Mouse (Mus musculus) heart, embryonic 14.5 days (tissue): Measurements from ENCODE around the gene Olfml1. TPM values are rescaled to one million over a fixed set of nuclear protein-coding genes. Genes with fewer than 3 reads are reported as not detected.
A peak's percentile ranks its signal among the peaks of the same experiment; 100 is the strongest.

Source experiments
- ATAC-seq: fragments of 200-750 bp; cut with Nextera tagmentation; 2 replicates; pipeline ENCODE4 v1.8.0; 2017; ENCODE audit warnings: low read depth, moderate TSS enrichment; ENCODE audit not compliant: insufficient number of reproducible peaks, insufficient read depth, low FRiP score
- H3K27ac ChIP-seq, 2 experiments: fragments of 200-500 bp in 1 of 2; fragments of 300-500 bp in 1 of 2; sonication (generic) in 1 of 2; replicated peaks in 1 of 2; 2 replicates each; pipeline ENCODE4 v1.5.1; 2012 to 2014; ENCODE audit warnings: low read depth in 2 of 2, low read length in 2 of 2, control low read depth in 1 of 2, mild to moderate bottlenecking in 1 of 2, mixed read lengths in 1 of 2; ENCODE audit not compliant: control insufficient read depth in 1 of 2, insufficient read depth in 1 of 2
- H3K27me3 ChIP-seq: fragments of 300-500 bp; sonication (generic); 2 replicates; pipeline ENCODE4 v1.6.1; 2014; ENCODE audit warnings: mild to moderate bottlenecking, low read length, control low read depth; ENCODE audit not compliant: control insufficient read depth, insufficient read depth
- H3K36me3 ChIP-seq: fragments of 300-500 bp; sonication (generic); 2 replicates; pipeline ENCODE4 v1.6.1; 2014; ENCODE audit warnings: mild to moderate bottlenecking, control low read depth, low read length, mixed read lengths; ENCODE audit not compliant: control insufficient read depth, insufficient read depth
- H3K4me1 ChIP-seq, 2 experiments: fragments of 200-500 bp in 1 of 2; fragments of 300-500 bp in 1 of 2; sonication (generic) in 1 of 2; 2 replicates each; pipeline ENCODE4 v1.6.1; 2012 to 2014; ENCODE audit warnings: low read length in 2 of 2, control low read depth in 1 of 2, mixed read lengths in 1 of 2; ENCODE audit not compliant: control insufficient read depth in 2 of 2, insufficient read depth in 2 of 2
- H3K4me2 ChIP-seq: fragments of 300-500 bp; sonication (generic); 2 replicates; pipeline ENCODE4 v1.6.1; 2014; ENCODE audit warnings: mild to moderate bottlenecking, low read length
- H3K4me3 ChIP-seq, 2 experiments: fragments of 200-500 bp in 1 of 2; fragments of 300-500 bp in 1 of 2; sonication (generic) in 1 of 2; 2 replicates each; pipeline ENCODE4 v1.5.1; 2012 to 2014; ENCODE audit warnings: low read length in 2 of 2, mild to moderate bottlenecking in 2 of 2, control low read depth in 1 of 2, low read depth in 1 of 2, moderate library complexity in 1 of 2; ENCODE audit not compliant: control insufficient read depth in 1 of 2, insufficient read depth in 1 of 2
- H3K9ac ChIP-seq: fragments of 300-500 bp; sonication (generic); 2 replicates; pipeline ENCODE4 v1.6.1; 2014; ENCODE audit warnings: mild to moderate bottlenecking, low read length
- H3K9me3 ChIP-seq: fragments of 300-500 bp; sonication (generic); 2 replicates; pipeline ENCODE4 v1.6.1; 2016; ENCODE audit warnings: low read length, control low read depth; ENCODE audit not compliant: control insufficient read depth
- WGBS: fragments of 180-500 bp; shearing (Covaris S2); extraction: QIAGEN DNeasy Blood & Tissue Kit; methylation state at CpG from one replicate; pipeline ENCODE4 v1.1.7; 2014; 5-methylcytosine and 5-hydroxymethylcytosine counted together
- polyA plus RNA-seq: library from polyadenylated mRNA; unstranded; fragments of >200 nt; fragmentation: Nextera tagmentation; extraction: Ambion mirVana; gene quantifications from 2 replicates; pipeline ENCODE4 v1.2.1, GENCODE M21; 2014

Gene Olfml1
- polyA plus RNA-seq = 6.0 and 8.0 TPM in 2 replicates

GRCm38 (mm10) chr7:107567261-107567671, at the start of gene Olfml1:
Gene Olfml1, plus strand, starts transcription at chr7:107567446.
- no peaks in the 10 kb centered on the region for H3K4me1 ChIP-seq
- H3K4me3 ChIP-seq = peak within 1 kb of the TSS; percentile 27 to 39
- peak within 1 kb of the TSS; percentile 52; the same call in 1 of the 2 replicates for H3K9ac ChIP-seq
- no peaks in the 10 kb centered on the region for H3K9me3 ChIP-seq
- H3K36me3 ChIP-seq = no peaks in the 10 kb centered on the region; the same call in 1 of the 2 replicates
- peak; percentile 71; the same call in 1 of the 2 replicates for ATAC-seq
- H3K27me3 ChIP-seq = no peaks in the 10 kb centered on the region
- peak within 1 kb of the TSS; percentile 74 to 87 for H3K27ac ChIP-seq
- 57% methylated on average over 7 of the region's 7 CpGs for WGBS
- peak within 1 kb of the TSS; percentile 52 for H3K4me2 ChIP-seq

- Histone ChIP-seq H3K4me2 (no peak overlapping the region), H3K36me3 (no peaks in the 10 kb centered on the region), H3K27ac (no peak overlapping the region), H3K4me1 (peaks cover 0 to 3% of the 10 kb centered on the region in 2 experiments; a peak in 2 of 4 replicates), H3K9me3 (no peaks in the 10 kb centered on the region), H3K9ac (no peak overlapping the region), H3K4me3 (no peak overlapping the region), H3K27me3 (no peaks in the 10 kb centered on the region)
- 81% methylated on average over 12 of the region's 12 CpGs for WGBS
- ATAC-seq = no peak
Observed at GRCm38 (mm10) chr7:107519256-107520025, 47.8 kb upstream of the Olfml1 start.

GRCm38 (mm10) chr7:107521411-107521810, 45.8 kb upstream of the Olfml1 start:
- Histone ChIP-seq H3K27me3 (no peaks in the 10 kb centered on the region), H3K4me1 (peaks cover 0 to 3% of the 10 kb centered on the region in 2 experiments; a peak in 2 of 4 replicates), H3K36me3 (no peaks in the 10 kb centered on the region), H3K4me3 (no peak overlapping the region), H3K27ac (no peak overlapping the region), H3K4me2 (no peak overlapping the region), H3K9me3 (no peaks in the 10 kb centered on the region), H3K9ac (no peak overlapping the region)
- ATAC-seq = no peak
- 76% methylated on average over 6 of the region's 6 CpGs for whole genome bisulfite sequencing

GRCm38 (mm10) chr7:107526299-107526698, 40.9 kb upstream of the Olfml1 start:
- H3K4me1 ChIP-seq = no peaks in the 10 kb centered on the region
- no peaks in the 10 kb centered on the region for H3K36me3 ChIP-seq
- WGBS = 8% methylated on average over 1 of the region's 1 CpGs
- no peak overlapping the region for H3K4me2 ChIP-seq
- ATAC-seq = no peak
- H3K4me3 ChIP-seq = no peak overlapping the region
- no peaks in the 10 kb centered on the region for H3K9me3 ChIP-seq
- H3K27me3 ChIP-seq = no peaks in the 10 kb centered on the region
- no peak overlapping the region for H3K9ac ChIP-seq
- no peak overlapping the region for H3K27ac ChIP-seq

GRCm38 (mm10) chr7:107528169-107528772, 39.0 kb upstream of the Olfml1 start:
- no peaks in the 10 kb centered on the region for H3K36me3 ChIP-seq
- H3K4me2 ChIP-seq = no peak overlapping the region
- H3K4me1 ChIP-seq = no peaks in the 10 kb centered on the region
- 71% methylated on average over 3 of the region's 3 CpGs for WGBS
- H3K4me3 ChIP-seq = no peak overlapping the region
- H3K27me3 ChIP-seq = no peaks in the 10 kb centered on the region
- ATAC-seq = no peak
- H3K9ac ChIP-seq = no peak overlapping the region
- H3K9me3 ChIP-seq = no peaks in the 10 kb centered on the region
- no peak overlapping the region for H3K27ac ChIP-seq

- no peaks in the 10 kb centered on the region for H3K36me3 ChIP-seq
- no peaks in the 10 kb centered on the region for H3K27me3 ChIP-seq
- no peak for ATAC-seq
- no peak overlapping the region for H3K27ac ChIP-seq
- no peak overlapping the region for H3K4me2 ChIP-seq
- H3K9me3 ChIP-seq = peaks cover 4% of the 10 kb centered on the region; the same call in 1 of the 2 replicates
- no peak overlapping the region for H3K4me3 ChIP-seq
- no peaks in the 10 kb centered on the region for H3K4me1 ChIP-seq
- no peak overlapping the region for H3K9ac ChIP-seq
- WGBS = 69% methylated on average over 5 of the region's 5 CpGs
Observed at GRCm38 (mm10) chr7:107529364-107529763, 37.9 kb upstream of the Olfml1 start.

- Histone ChIP-seq H3K27ac (no peak overlapping the region), H3K4me2 (no peak overlapping the region), H3K9ac (no peak overlapping the region), H3K9me3 (peaks cover 4% of the 10 kb centered on the region; the same call in 1 of the 2 replicates), H3K4me3 (no peak overlapping the region), H3K4me1 (no peaks in the 10 kb centered on the region), H3K27me3 (no peaks in the 10 kb centered on the region), H3K36me3 (no peaks in the 10 kb centered on the region)
- no peak for ATAC-seq
- 74% methylated on average over 4 of the region's 4 CpGs for WGBS
Observed at GRCm38 (mm10) chr7:107535311-107535710, 31.9 kb upstream of the Olfml1 start.
